Mouse (Mus musculus) fibroblast of lung, adult 2 months (primary cell): ENCODE results near the gene C1ql4.

Experiments
- DNase-seq: peaks from one replicate; pipeline ENCODE4 v3.0.0-alpha.2; 2011; ENCODE audit warnings: low read depth

Gene C1ql4

DNA sequence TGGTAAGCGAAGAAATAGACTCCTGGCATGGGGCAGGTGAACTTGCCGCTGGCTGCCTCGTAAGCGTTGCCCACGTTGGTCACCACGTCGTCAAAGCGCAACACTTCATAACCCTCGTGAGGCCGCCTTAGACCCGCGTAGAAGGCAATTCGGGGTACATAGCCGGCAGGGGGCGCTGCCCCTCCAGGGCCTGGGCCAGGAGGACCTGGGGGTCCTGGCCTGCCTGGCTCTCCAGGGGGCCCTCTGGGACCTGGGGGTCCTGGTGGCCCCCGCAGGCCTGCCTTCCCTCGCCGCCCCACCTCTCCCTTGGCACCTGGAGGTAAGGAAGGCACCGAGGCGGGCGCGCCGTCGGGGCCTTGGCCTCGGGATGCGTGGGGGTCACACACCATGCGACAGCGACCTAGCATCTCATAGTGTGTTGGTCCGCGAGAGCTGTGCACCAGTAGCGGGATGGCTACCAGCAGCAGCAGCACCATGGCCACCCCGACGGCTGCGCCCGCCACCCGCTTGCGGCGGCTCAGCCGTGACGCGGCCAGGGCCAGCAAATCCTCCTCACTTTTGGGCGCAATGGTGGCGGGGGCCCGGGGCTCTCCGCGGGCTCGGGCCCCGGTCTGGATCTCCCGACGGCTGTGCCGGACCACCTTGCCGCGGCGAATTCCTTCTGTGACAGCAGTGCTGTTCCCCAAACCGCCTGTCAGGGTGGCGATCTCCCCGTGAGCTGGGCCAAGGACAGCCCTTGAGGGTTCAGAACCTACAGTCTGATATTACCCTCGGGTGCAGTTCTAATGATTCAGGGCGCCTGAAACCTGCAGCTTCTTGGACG is at the start of gene C1ql4:
C1ql4 (minus strand) TSS at position 565 of the 823 bp plus-strand sequence.
- no peak for DNase-seq

DNA sequence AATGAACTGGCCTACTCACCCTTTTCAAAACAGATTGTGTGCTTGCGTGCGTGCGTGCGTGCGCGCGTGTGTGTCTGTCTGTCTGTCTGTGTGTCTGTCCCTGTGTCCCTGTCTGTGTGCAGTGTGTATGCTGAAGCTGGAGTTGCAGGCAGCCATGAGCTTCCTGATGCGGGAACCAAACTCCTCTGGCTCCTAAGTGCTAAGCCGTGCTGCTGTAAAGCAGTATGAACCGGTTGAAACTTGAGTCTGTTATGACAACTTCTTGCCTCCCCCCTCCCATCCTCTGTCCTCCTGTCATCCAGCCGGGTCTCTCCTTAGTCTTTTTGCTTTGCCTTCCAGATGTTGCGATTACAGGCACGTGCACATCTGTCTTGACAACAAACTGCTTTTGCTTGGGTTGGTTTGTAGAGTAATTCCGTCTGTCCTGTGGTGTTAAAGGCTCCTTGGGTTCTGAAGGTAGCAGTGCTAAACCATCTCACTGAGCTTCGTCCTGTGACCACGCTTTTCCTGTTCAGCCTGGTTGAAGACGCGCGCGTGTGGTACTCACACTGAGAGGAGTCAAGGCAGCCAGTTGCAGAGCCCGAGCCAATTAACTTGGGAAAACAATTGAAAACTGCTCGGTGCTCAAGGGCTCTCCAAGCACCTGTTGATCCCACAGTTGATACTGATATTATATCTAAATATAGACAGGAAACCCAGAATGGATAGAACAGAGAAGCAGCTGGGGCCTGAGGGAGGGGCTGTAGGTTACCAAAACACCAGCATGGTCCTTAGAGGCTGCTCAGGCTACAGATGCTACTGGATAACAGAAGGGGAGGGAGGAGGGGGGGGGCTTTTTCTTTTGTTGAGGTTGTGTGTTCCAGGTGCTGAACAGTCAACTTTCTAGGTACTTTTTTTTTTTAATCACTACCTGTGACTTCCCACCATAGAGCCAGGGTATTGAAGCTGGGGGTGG is 42.6 kb upstream of the C1ql4 start:
- DNase-seq: no peak

DNA sequence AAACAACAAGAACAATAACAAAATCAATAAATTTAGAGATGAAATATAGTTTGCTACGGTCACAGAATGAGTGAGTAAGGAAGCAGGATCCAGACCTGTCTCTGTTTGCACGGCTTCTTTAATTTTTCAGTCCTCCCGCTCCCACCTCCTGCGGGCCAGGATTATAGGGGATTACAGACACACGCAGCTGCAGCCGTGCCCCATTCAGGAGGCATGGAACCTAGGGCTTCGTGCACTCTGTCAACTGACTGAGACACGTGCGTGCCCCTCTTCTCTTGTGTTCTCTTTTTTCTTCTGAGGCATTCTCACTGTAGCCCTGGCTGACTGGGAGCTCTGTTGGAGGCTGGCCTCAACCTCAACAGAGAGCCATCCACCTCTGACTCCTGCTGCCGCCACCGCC is 41.8 kb upstream of the C1ql4 start:
- DNase-seq: no peak

DNA sequence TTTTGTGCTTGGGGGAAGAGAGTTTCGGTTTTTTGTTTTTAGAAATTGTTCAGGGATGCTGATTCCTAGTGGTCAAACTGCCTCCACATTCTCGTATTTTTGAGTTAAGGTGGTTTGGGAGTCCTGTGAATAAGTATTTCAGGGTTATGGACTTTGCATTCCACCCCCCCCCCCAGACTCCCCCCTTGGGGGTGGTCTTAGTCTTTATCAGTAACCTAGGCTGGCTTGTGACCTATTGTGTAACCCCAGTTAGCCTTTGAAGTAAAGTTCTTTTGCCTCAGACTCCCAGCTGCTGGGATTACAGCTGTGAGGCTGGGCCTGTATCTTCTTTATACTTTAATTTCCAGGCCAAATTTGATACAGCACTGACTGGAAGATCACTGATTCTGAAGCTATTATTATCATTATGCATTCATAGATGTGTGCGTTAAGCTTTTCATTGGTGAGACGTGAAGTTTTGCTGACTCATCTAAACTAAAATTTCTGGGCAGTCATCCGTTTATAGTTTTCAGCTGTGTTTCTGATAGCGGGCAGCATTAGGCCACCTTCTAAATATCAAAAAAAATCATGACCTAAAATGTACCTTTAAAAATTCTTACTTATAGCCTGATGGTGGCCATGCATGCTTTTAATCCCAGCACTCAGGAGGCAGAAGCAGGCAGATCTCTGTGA is 40.4 kb upstream of the C1ql4 start:
- no peak for DNase-seq

DNA sequence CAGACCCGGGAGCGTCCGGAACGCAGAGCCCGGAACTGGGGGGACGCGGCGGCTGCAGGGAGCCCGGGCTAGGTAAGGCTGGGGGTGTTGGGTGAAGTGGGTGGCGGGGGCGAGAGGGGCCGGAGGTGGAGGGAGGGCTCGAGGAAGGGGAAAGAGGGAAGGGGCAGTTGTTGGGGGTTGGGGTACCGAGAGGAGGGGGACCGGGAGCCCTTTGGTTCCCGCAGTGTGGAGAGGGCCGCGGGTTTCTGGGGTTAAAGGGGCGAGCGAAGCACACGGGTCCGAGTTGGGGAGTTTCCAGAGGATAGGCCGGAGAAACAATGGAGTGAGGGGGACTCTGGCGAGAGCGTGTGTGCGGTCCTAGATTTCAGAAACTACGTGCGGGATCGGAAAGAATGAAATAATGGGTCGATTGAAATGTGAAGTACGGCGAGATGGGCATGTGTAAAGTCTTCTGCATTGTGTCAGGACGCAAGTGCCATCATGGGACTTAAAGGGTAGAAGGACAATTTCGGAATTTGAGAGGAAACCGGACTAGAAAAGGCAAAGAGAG is 39.3 kb upstream of the C1ql4 start:
- DNase-seq: no peak

DNA sequence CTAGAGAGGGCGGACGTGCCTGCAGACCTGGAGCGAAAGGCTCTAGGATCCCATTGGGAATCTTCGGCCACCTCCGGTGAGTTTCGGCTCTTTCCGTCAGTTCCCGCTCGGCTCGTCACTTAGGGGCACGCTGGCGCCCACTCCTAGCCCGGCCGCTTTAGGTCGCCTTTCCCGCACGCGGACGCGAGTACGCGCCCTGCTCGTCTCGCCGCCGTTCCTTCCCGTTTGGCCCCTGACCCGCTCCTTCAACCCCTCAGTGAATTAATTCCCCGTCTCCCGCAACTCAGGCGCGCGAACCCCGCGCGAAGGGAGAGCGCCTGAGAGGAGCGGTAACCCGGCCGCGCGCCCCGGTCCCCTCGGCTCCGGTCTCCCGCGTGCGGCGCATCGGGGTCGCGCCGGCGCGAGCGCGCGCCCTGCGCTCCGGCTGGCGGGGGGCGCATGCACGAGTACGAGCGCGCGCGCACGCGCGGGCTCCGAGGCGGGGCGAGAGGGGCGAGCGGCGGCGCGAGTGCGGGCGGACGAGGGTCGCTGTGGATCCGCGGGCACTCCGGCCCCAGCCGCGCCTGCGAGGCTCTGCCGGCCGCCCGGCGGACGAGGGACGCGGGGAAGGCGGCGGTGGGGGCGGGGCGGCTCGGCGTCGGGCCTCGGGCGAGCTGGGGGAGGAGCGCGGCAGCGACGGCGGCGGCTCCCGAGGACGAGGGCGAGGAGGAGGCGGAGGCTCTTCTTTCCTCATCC is 38.6 kb upstream of the C1ql4 start:
- DNase-seq: peak; percentile 54

DNA sequence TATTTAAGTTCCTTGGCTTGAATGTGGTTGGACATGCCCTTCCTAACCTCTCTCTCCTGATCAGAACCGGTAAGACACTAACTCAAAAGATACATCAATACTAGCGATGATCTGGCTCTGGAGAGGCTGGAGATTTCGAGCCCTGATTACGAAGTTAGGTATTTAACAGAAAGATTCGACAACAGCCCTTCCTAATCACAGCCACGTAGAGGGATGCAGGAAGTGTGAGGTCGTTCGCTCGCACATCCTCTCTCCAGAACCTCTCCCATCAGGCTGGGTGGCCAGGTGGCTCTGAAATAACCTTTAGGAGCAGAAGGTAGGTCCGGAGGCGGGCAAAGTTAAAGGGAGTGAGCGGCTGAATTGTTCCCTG is 38.1 kb upstream of the C1ql4 start, which contains the start of gene Spats2:
Spats2 (plus strand) TSS at position 206 of the 370 bp plus-strand sequence.
- DNase-seq: no peak

DNA sequence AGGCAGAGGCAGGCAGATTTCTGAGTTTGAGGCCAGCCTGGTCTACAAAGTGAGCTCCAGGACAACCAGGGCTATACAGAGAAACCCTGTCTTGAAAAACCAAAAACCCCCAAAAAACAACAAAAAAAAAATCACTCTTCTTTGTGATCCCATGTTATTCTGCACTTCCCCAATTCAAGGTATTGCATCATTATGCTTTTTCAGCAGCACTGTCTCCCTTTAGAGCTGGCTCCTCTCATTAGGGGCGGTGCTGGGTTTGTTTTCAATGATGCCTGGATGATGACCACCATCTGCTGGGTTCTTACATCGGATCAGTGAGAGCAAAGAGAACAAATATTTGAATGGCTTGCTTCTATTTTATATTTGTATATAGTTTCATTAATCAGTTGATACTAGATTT is 35.0 kb upstream of the C1ql4 start:
- no peak for DNase-seq

DNA sequence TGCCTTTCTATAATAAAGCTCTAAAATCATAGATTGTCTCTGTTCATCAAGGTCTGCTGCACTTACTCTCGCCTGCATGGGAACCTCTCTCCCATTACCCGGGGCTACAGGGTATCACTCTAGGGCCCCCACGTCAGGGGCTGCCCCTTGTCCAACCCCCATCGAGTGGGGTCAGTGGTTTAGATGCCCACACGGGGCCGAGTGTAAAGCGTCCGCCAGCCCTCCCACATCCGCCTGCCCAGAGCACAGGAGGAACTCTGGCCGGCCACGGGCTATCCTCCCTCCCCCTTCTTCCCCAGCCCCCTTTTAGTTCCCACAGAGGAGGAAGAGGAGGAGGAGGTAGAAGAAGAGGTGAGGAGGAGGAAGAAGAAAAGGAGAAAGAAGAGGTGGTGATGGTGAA is 33.2 kb upstream of the C1ql4 start:
- DNase-seq: no peak

DNA sequence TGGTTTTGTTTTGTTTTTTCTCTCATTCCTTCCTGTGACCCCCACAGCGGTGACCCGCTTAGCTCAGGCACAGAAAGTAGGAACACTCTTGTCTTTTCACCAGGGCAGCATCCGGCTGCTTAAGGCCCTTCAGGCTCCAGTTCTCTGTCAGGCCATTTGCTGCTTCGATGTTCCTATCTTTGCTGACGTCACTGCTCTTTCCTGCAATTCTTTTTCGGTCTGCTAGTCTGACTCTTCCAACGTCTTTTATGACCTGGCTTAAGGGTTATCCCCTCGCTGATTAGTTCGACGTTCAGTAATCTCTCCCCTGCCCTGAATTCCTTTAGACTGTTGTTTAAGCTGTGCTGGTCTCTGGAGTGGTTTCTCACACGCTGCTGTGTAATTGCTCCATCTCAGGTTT is 28.9 kb upstream of the C1ql4 start:
- DNase-seq: no peak

DNA sequence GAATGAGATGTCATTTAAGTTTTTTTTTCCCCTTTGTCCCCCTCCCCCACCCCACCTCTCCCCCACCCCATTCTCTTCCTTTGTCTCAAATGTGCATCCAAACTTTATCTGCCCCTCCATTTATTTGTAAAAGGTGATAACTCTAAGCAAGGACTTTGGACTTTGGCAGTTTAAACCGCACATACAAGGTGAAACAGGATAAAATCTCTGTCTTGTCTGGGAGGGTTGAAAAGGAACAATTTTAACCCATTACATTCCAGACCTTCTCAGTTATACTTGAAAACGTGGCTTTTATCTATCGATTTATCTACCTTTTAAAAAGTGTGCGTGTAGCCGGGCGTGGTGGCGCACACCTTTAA is 27.4 kb upstream of the C1ql4 start:
- no peak for DNase-seq

DNA sequence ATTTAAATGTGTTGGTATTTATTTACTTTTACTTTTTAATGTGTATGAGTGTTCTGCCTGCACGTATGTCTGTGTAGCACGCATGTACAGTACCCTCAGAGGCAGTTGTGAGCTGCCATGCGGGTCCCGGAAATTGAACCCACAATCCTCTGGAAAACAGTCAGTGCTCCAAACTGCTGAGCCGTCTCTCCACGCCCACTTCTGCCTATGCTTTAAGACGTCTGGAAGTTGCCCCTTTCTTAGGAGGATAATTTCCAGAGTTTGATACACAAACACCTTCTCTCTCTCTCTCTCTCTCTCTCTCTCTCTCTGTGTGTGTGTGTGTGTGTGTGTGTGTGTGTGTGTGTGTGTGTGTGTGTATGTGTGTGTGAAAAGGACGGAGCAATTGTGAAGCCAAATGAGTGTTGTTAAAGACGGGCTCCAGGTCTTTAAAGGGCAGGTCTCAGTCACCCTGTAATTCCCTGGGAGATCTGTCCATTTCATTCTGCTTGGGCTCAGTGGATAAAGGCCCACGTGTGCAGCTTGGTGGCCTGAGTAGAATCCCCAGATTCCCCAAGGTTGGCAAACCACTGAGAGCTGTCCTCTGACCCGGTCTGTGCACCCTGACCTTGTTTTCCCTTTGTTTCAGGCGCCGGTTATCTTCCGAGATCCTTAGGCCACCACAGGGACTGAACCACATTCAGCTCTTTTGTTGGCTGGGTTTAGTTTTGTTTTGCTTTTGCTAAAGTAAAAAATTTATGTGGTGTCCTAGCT is 26.9 kb upstream of the C1ql4 start:
- DNase-seq: no peak

DNA sequence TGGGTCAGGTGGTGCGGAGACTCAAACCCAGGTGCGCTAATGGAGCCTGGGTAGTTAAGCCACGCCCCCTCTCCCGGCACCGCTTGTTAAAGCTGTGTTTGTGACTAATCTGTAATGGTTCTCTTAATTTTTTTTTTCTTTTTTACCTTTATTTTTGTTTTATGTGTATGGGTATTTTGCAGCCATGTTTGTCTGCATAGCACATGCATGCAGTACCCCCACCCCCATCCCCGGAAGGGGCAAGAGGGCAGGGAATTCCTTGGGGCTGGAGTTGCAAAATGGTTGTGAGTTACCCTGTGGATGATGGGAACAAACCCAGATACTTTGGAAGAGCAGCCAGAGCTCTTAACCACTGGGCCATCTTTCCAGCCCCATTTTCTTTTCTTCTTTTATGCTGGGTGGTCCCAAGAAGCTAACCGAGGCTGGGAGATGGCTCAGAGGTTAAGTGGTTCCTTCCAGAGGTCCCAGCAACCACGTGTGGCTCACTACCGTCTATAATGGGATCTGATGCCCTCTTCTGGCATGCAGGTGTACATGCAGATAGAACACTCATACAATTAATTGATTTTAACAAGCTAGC is 25.9 kb upstream of the C1ql4 start:
- no peak for DNase-seq

DNA sequence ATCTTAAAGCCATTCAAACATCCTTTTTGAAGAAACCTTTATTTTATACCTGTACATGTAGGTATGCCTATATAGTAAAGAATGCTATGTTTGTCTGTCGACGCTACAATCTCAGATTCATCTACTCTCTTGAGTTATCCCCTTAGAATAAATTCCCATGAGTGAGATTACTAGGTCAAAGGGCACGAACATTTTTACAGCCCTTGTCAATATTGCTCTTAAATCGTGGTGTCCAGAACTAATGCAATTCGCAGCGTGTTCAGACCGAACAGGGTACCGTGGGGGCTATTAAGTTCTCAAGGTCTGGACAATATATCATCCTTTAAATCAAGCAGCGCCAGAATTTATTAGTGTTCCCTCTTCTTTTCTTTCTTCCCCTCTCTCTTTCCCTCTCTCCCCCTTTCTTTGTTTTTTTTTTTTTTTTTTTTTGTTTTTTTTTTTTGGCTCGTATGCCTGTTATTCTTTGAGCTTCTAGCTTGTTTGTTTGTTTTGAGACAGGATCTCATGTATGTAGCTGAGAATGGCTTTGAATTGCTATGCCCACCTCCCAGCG is 25.3 kb upstream of the C1ql4 start:
- no peak for DNase-seq

DNA sequence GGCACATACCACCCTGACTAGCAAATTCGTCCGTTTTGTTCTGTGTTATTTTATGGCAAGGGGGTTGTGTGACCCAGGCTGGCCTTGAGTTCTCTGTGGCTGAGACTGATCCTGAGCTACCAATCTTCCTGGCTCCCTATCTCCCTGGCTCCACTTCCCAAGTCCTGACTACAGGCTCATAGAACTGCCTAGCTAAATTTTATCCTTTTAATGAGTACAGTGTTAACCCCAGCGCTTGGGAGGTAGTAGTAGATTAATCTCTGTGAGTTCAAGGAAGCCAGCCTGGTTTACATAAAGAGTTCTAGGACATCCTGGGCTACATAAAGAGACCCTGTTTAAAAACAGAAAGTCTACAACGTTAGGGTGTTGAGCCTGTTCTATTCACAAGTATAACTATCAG is 24.2 kb upstream of the C1ql4 start:
- DNase-seq: no peak

DNA sequence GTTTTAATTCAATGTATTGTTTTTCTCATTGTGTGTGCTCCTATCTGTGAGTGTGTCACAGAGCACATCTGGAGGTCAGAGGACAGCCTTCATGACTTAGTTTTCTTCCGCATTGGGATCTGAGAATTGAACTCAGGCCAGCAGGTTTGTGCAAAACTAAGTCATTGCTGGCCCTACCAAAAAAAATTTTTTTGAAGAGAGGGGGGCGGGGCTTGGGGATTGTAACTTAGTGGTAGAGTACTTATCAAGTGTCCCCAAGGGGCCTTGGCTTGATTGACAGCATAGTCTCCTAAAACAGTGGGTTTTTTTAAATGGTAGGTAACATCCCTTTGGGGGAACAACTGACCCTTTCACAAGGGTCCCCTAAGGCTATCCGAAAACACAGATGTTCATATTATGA is 23.5 kb upstream of the C1ql4 start:
- DNase-seq: no peak

DNA sequence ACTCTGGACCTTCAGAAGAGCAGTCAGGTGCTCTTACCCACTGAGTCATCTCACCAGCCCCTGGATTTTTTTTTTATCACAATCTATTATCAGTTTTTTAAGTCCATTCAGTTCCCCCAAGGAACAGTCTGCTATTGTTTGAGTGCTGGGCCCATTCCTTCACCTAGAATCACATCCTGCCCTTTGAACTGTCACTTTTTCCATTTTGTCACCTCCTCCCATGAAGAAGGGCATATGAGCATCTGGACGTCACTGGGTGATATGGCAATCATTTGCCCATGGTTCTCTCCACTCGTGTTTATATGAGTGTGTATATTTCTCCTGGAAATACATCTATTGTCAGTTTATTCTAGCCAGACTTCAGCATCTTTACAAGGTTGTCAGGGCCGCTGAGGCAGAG is 20.2 kb upstream of the C1ql4 start:
- DNase-seq: no peak

DNA sequence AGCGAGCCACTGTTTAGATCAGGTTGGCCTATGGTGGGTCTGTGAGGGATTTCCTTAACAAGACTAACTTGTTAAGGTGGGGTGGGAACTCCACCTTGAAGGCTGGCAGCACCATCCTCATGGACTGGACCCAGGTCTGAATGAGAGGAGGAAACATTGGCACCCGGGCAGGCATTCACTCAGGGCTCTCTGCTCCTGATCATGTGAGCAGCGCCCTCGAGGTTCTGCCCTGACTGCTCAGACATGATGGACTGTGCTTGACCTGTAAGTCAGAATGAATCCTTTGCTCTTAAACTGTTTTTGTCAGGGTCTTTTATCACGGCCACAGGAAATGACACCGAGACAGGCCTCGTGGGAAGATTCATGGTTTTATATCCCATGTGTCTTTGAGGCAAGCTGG is 17.6 kb upstream of the C1ql4 start:
- no peak for DNase-seq

DNA sequence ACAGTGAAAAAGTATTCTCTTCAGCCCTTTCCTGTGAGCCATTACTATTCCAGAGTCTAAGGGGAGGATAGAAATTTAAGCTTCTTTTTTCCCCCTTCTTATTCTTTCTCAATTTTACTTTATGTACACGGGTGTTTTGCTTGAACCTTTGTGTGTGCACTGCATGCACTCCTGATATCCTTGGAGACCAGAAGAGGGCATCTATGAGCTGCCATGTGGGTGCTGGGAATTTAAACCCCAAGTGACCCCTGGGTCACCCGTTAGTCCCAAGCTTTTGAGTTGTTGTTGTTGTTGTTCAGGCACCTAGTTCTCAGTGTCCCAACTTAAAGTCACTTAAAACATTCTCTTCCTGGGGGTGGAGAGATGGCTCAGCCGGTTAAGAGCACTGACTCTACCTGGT is 12.4 kb upstream of the C1ql4 start:
- DNase-seq: no peak

DNA sequence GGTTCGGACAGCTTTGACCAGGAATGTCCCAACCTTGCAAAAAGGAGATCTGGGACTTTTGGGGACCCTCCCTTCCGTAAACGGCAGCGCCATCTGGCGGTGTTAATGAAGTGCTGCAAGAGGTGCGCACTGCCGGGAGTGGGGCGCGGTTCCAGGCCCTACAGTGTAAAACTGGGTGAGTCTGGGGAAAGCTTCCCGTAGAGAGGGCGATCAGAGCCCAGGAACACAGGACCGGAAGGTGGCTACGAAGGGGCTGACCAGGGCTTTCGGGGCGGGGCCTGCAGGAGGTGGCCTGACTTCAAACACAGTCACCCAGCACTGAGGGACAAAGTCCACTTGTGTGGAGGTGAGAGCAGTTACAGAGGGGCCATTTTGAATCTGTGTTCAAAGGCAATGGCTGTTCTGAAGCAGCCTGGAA is 11.5 kb upstream of the C1ql4 start:
- DNase-seq: no peak
